Mouse (Mus musculus) midbrain, embryonic 14.5 days (tissue): ENCODE data around the gene Snap23. TPM values are rescaled to one million over a fixed set of nuclear protein-coding genes. Genes with fewer than 3 reads are reported as not detected.
A peak's percentile ranks its signal among the peaks of the same experiment; 100 is the strongest.
"Not testable (repeated sequence)": the region's sequence is repeated elsewhere in the genome, so short reads cannot be mapped to it uniquely, and the experiment has no call there.

Experiments
- ATAC-seq: fragments of 200-750 bp; cut with Nextera tagmentation; 2 replicates; pipeline ENCODE4 v1.8.0; 2017; ENCODE audit warnings: moderate number of reproducible peaks, moderate library complexity; ENCODE audit not compliant: low FRiP score, low TSS enrichment
- DNase-seq: peaks from one replicate; pipeline ENCODE4 v3.0.0-alpha.2; 2015
- H3K27ac ChIP-seq: fragments of 300-500 bp; sonication (generic); replicated peaks from 2 replicates; pipeline ENCODE4 v1.5.1; 2014; ENCODE audit warnings: mild to moderate bottlenecking, low read depth, low read length, moderate library complexity
- H3K27me3 ChIP-seq: fragments of 300-500 bp; sonication (generic); 2 replicates; pipeline ENCODE4 v1.6.1; 2014; ENCODE audit warnings: low read length, control low read depth, mixed read lengths; ENCODE audit not compliant: control insufficient read depth, insufficient read depth
- H3K36me3 ChIP-seq: fragments of 300-500 bp; sonication (generic); 2 replicates; pipeline ENCODE4 v1.6.1; 2014; ENCODE audit warnings: low read length, control low read depth; ENCODE audit not compliant: control insufficient read depth, insufficient read depth
- H3K4me1 ChIP-seq: fragments of 300-500 bp; sonication (generic); 2 replicates; pipeline ENCODE4 v1.6.1; 2014; ENCODE audit warnings: mild to moderate bottlenecking, antibody characterized with exemption, low read length, control low read depth; ENCODE audit not compliant: control insufficient read depth, insufficient read depth
- H3K4me2 ChIP-seq: fragments of 300-500 bp; sonication (generic); 2 replicates; pipeline ENCODE4 v1.6.1; 2014; ENCODE audit warnings: mild to moderate bottlenecking, low read length, moderate library complexity
- H3K4me3 ChIP-seq: fragments of 300-500 bp; sonication (generic); replicated peaks from 2 replicates; pipeline ENCODE4 v1.5.1; 2014; ENCODE audit warnings: low read depth, low read length
- H3K9ac ChIP-seq: fragments of 300-500 bp; sonication (generic); replicated peaks from 2 replicates; pipeline ENCODE4 v1.6.1; 2014; ENCODE audit warnings: mild to moderate bottlenecking, low read length, moderate library complexity
- H3K9me3 ChIP-seq: fragments of 300-500 bp; sonication (generic); 2 replicates; pipeline ENCODE4 v1.6.1; 2016; ENCODE audit warnings: low read length, control low read depth, mixed read lengths; ENCODE audit not compliant: control insufficient read depth
- WGBS: fragments of 180-500 bp; shearing (Covaris S2); extraction: QIAGEN DNeasy Blood & Tissue Kit; methylation state at CpG from one replicate; pipeline ENCODE4 v1.1.7; 2014; 5-methylcytosine and 5-hydroxymethylcytosine counted together
- polyA plus RNA-seq: library from polyadenylated mRNA; unstranded; fragments of >200 nt; fragmentation: Nextera tagmentation; extraction: Ambion mirVana; gene quantifications from 2 replicates; pipeline ENCODE4 v1.2.1, GENCODE M21; 2014

The Snap23 gene
- polyA plus RNA-seq, 1 experiment from 2014 or later = 20.2 TPM

DNA sequence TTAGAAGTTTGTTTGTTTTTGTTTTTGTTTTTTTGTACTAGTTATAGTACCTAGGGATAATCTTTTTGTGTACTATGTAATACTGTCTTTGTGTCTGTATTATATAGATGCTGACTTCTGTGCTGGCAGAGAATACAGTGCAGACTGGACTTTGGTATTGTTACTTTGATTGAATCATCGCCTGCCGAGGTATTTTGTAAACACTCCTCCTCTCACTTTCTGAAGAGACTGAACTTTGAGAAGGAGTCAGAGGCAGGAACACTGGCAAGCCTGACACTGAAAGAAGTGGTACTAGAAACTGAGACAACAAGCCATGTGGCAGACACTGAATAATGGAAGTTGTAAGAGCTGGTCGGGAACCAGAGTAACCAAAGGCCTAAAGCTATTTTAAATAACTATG lies 10.6 kb upstream of the Snap23 start:
- H3K27ac ChIP-seq = no peak overlapping the region
- ATAC-seq (no peak), DNase-seq (no peak)
- H3K9ac ChIP-seq = no peak overlapping the region
- no peaks in the 10 kb centered on the region for H3K27me3 ChIP-seq
- H3K4me3 ChIP-seq = no peak overlapping the region
- no peaks in the 10 kb centered on the region for H3K9me3 ChIP-seq
- no peak overlapping the region for H3K4me2 ChIP-seq
- H3K4me1 ChIP-seq = no peaks in the 10 kb centered on the region
- WGBS = 85% methylated on average over 3 of the region's 3 CpGs
- peaks cover 23% of the 10 kb centered on the region for H3K36me3 ChIP-seq

DNA sequence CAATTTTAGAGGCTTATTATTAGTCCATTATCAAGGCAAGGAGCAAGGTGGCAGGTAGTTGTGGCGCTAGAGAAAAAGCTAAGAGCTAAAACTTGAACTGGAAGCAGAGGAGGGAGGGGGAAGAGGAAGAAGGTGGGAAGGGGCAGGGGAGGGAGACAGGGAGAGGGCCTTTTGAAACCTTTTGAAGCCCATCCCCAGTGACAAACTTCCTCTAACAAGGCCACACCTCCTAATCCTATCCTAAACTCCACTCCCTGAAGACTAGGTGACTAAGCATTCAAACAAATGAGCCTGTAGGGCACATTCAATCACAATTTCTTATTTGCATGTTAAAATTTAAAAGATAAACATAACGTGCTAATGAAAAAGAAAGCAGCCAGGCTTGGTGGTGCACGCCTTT lies 8.7 kb upstream of the Snap23 start:
- Histone ChIP-seq H3K4me1 (peaks cover 7% of the 10 kb centered on the region), H3K4me2 (no peak overlapping the region), H3K9me3 (no peaks in the 10 kb centered on the region), H3K4me3 (no peak overlapping the region), H3K9ac (no peak overlapping the region), H3K36me3 (peaks cover 7% of the 10 kb centered on the region; the same call in 1 of the 2 replicates), H3K27me3 (no peaks in the 10 kb centered on the region), H3K27ac (no peak overlapping the region)
- DNase-seq = no peak
- no peak for ATAC-seq
- 90% methylated on average over 3 of the region's 3 CpGs for WGBS

DNA sequence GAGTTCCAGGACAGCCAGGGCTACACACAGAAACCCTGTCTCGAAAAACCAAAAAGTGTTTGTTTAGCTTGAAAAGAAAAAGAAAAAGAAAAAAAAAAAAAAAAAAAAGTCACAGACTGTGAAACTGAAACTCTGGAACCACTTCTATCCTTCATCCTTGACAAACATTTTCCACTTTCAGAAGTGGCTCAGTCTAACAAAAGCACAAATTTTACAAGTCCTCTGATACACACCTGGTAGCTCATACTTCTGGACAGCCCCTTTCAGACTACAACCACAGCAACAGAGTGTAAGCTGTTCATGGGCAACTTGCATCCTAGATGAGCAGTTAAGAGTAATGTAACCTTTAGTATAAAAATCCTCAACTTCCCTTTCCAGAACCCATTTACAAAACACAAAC lies 5.9 kb upstream of the Snap23 start:
- ATAC-seq (no peak), DNase-seq (no peak)
- Histone ChIP-seq H3K4me2 (no peak overlapping the region), H3K27me3 (no peaks in the 10 kb centered on the region), H3K4me3 (no peak overlapping the region), H3K27ac (no peak overlapping the region), H3K4me1 (peaks cover 7% of the 10 kb centered on the region), H3K36me3 (no peaks in the 10 kb centered on the region), H3K9me3 (no peaks in the 10 kb centered on the region), H3K9ac (no peak overlapping the region)
- WGBS = 95% methylated on average over 1 of the region's 1 CpGs

DNA sequence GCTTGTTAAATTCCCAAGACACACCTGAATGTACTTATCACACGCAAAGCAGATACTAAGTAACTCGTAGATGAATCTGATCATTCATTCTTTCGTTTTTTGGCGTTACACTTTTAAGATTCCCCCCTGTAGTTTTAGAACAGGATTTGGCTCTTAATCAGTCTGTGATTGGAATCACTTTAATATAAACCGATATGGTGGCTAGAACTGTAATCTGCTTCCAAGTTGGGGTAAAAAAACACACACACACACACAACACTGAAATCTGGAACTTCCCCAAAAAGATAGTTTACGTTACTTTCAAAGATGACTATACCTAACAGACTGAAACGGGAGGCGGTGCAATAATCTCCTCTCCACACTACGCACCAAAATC lies 4.6 kb upstream of the Snap23 start:
- no peaks in the 10 kb centered on the region for H3K27me3 ChIP-seq
- DNase-seq = no peak
- peak overlapping the region; percentile 81 for H3K4me2 ChIP-seq
- WGBS = 25% methylated on average over 9 of the region's 9 CpGs
- ATAC-seq = no peak
- 0 out of 2 replicates have a peak overlapping the region, but pooled peaks have one; percentile 83 for H3K27ac ChIP-seq
- H3K4me1 ChIP-seq = peaks cover 10% of the 10 kb centered on the region
- no peaks in the 10 kb centered on the region for H3K36me3 ChIP-seq
- peak overlapping the region; percentile 91 for H3K9ac ChIP-seq
- H3K9me3 ChIP-seq = no peaks in the 10 kb centered on the region
- H3K4me3 ChIP-seq = peak overlapping the region; percentile 92

DNA sequence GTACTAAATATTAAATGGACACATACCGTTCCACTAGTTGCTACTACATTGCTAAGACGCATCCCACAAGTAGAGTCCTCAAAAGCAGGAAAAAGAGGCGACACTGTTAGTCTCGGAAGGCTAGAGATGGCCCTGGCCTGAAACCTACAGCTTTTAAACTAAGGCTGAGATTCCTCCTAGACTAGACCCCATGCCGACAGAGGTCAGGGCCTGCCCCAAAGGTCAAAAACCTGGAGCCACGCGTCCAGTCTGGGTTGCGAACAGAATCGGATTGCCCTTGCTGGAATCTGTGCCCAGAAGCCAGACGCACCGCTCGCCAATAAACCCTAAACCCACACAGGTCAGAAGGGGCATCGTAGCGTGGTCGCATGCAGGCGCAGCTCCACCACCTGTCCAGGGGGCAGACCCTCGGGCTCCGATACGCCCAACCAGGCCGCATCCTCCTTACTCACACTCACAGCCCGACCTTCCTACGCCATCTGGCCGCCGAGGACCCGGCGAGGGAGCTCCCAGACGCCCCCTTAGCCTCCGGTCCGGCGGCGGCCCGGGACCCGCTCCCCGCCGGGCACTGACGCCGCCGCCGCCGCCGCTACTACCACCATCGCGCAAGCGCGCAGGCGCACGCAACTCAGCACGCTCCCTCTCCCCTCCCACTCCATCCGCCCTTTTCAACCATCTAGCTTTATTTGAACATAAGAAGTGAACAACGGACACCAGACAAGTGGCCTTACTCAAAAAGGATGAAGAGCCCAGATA lies 4.1 kb upstream of the Snap23 start, which contains the start of gene Zfp106:
Zfp106 (minus strand) TSS at position 609 of the 756 bp plus-strand sequence.
- Histone ChIP-seq H3K9me3 (no peaks in the 10 kb centered on the region), H3K27me3 (no peaks in the 10 kb centered on the region), H3K4me2 (peak within 1 kb of the TSS; percentile 81), H3K4me3 (peak within 1 kb of the TSS; percentile 92), H3K9ac (peak within 1 kb of the TSS; percentile 91), H3K27ac (peak within 1 kb of the TSS; percentile 83), H3K4me1 (peaks cover 14% of the 10 kb centered on the region), H3K36me3 (no peaks in the 10 kb centered on the region)
- DNase-seq (peak; percentile 94), ATAC-seq (peak; percentile 89)
- under 1% methylated on average over 50 of the region's 50 CpGs for WGBS

DNA sequence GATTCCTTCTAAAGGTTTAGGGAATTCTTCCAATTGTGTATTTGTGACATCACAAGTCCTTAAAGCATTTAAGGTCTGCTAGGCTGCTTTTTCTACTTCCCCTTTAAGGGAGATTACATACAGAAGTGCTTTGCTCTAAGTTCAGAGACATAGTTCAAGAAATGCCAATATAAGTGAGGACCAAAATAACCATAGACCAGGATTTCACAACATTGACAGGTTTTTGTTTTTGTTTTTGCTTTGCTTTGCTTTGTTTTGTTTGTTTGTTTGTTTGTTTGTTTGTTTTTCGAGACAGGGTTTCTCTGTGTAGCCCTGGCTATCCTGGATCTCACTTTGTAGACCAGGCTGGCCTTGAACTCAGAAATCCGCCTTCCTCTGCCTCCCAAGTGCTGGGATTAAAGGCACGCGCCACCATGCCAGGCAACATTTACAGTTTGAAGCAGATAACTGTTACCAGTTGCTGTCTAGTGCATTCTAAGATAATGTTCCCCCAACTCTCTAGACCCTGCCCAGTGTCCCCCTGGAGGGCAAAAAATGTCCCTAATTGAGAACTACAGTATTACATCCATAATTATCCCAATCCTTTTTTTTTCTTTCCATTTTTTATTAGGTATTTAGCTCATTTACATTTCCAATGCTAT lies 2.8 kb upstream of the Snap23 start:
- WGBS = 95% methylated on average over 4 of the region's 4 CpGs
- H3K4me3 ChIP-seq, H3K9ac ChIP-seq, H3K36me3 ChIP-seq, H3K27me3 ChIP-seq, H3K27ac ChIP-seq, DNase-seq, H3K9me3 ChIP-seq, ATAC-seq, H3K4me2 ChIP-seq: not testable (repeated sequence)
- peaks cover 17% of the 10 kb centered on the region for H3K4me1 ChIP-seq

DNA sequence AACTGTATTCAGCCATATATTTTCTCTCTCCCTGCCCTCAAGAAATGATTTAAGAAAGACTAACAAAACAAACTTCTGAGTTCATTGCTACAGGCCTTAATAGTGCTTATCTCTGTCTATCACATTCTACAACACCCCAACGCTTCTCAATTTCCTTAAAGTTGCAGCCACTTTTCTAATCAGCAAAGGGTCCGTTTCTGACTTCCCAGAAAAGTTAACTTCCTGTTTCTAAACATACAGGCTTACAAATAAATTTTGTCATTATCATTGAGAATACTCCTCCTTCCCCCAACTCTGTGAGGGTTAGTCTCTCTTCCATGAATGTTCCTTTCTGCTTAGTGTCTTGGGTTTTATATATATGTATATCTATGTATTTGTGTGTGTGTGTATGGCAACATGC lies 2.1 kb upstream of the Snap23 start:
- Histone ChIP-seq H3K36me3 (no peaks in the 10 kb centered on the region), H3K9ac (no peak overlapping the region), H3K27ac (no peak overlapping the region), H3K27me3 (no peaks in the 10 kb centered on the region), H3K4me3 (no peak overlapping the region), H3K4me1 (peaks cover 17% of the 10 kb centered on the region), H3K9me3 (no peaks in the 10 kb centered on the region), H3K4me2 (no peak overlapping the region)
- DNase-seq (no peak), ATAC-seq (no peak)
- 95% methylated on average over 2 of the region's 2 CpGs for WGBS

DNA sequence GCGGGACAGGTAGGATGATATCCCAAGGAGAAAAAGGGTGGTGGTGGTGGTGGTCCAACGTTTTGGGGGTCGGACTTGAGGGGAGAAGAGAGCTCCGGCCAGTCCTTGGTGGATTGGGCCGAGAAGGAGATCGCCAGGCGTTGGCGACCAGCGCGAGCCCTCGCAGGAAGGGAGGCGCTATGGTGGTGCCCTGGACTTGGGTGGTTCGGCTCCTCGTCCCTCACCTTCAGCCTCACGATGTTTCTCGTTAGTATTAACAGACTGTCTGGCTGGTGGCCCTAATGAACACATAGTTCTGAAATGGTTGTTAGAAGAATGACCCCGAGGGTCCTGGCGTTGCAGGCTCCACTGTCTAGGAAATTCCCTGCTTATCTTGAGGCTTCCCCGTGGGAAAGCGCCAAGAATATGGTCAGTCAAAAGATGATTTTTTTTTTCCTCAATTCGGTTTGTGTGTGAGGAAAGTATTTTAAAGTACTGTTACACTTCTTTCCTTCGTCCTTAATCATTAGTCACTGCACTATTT lies 388 bp downstream of the Snap23 start:
- DNase-seq = no peak
- Histone ChIP-seq H3K4me3 (peak overlapping the region; percentile 76), H3K9me3 (no peaks in the 10 kb centered on the region), H3K4me1 (peaks cover 13% of the 10 kb centered on the region), H3K27me3 (no peaks in the 10 kb centered on the region), H3K27ac (peak overlapping the region; percentile 56; the same call in 1 of the 2 replicates), H3K9ac (peak overlapping the region; percentile 76), H3K4me2 (peak overlapping the region; percentile 61), H3K36me3 (no peaks in the 10 kb centered on the region)
- peak; percentile 73; the same call in 1 of the 2 replicates for ATAC-seq
- under 1% methylated on average over 22 of the region's 22 CpGs for WGBS
